Mouse (Mus musculus) bone marrow macrophage, adult 2 months (primary cell): ENCODE data around the gene Dtl.

Experiments used
- CTCF ChIP-seq: IDR thresholded peaks from 2 replicates; pipeline ENCODE4 v1.5.1; 2012; ENCODE audit warnings: low read depth, mild to moderate bottlenecking, low read length, moderate library complexity
- POLR2A ChIP-seq: IDR thresholded peaks from 2 replicates; pipeline ENCODE4 v1.6.1; 2012; ENCODE audit warnings: mild to moderate bottlenecking, low read depth, low read length, borderline replicate concordance

- TF ChIP-seq POLR2A = no peak
- no peak for TF ChIP-seq CTCF
Measured at GRCm38 (mm10) chr1:191573906-191574639, 1.3 kb downstream of the Dtl start.
